Mouse (Mus musculus): ENCODE data around the gene Naxd.

DNA sequence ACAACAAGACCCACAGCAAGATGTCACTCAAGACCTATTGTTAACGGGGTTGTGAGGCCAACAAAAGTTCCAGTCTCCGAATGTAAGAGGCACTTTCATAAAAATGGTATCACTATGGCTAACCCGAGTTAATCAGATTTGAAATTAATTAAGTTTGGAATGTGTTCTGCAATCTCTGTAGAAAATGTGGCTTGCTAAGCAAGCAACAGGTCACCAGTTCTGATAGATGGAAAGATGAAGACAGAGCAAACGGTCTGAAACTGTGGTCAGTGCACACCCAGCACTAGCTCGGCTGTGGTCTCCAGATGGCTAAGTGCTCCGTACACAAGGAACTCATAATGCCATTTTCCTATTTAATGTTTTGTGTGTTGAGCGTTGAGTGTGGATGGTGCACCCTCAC is 26.6 kb upstream of the Naxd start:
- TF ChIP-seq CTCF (IDR thresholded peaks at IDR 0.05; ENCODE audit: extremely low read depth, insufficient read depth, low read length) (no peak), POLR2A (IDR thresholded peaks at IDR 0.05; ENCODE audit: extremely low read depth, insufficient read depth, low read length) (no peak)
